In genomic region chr11:65820280-65820679, GRCm38 (mm10) we compare ENCODE assay signal across 9 mouse cellular contexts. TPM values are rescaled to one million over a fixed set of nuclear protein-coding genes. Genes with fewer than 3 reads are reported as not detected.
DNase-seq lines count a peak whose midpoint lies in the region; ATAC-seq and TF ChIP-seq lines count a peak whose summit lies in the region.
"Had no signal": no experiment of that assay in that cellular context is flagged by ENCODE, and none has a peak within 500 bp of the region (broad histone marks: within the 10 kb centered on the region; RNA-seq: fewer than 3 reads in every experiment).

No protein-coding gene starts in this region.

- peak; percentile 85 for TF ChIP-seq CTCF in hindbrain, postnatal 0 days (IDR thresholded peaks at IDR 0.05; ENCODE audit: low read depth)

- H3K4me2 ChIP-seq in hindbrain, postnatal 0 days (ENCODE audit: low read depth, low read length), result no peak overlapping the region
- no peak overlapping the region for H3K4me2 ChIP-seq in hindbrain, embryonic 13.5 days
- no peak overlapping the region for H3K4me2 ChIP-seq in forebrain, embryonic 14.5 days (ENCODE audit: low read length)
- H3K4me2 ChIP-seq: embryonic facial prominence, embryonic 12.5 days had no signal

- H3K4me1 ChIP-seq in hindbrain, postnatal 0 days (ENCODE audit: insufficient read depth, low read length), result no peaks in the 10 kb centered on the region
- H3K4me1 ChIP-seq in hindbrain, embryonic 13.5 days (replicated peaks), result peaks cover 5% of the 10 kb centered on the region
- H3K4me1 ChIP-seq in forebrain, embryonic 14.5 days (ENCODE audit: control insufficient read depth, insufficient read depth, low read length), result peaks cover 3% of the 10 kb centered on the region; the same call in 1 of the 2 replicates

- no peak overlapping the region for H3K27ac ChIP-seq in hindbrain, postnatal 0 days
- H3K27ac ChIP-seq in hindbrain, embryonic 13.5 days, result no peak overlapping the region
- H3K27ac ChIP-seq in forebrain, embryonic 14.5 days (ENCODE audit: low read depth, low read length), result no peak overlapping the region
- H3K27ac ChIP-seq: embryonic facial prominence, embryonic 12.5 days had no signal

- H3K9ac ChIP-seq in hindbrain, postnatal 0 days (replicated peaks; ENCODE audit: low read length), result no peak overlapping the region
- H3K9ac ChIP-seq in hindbrain, embryonic 13.5 days, result no peak overlapping the region
- no peak overlapping the region for H3K9ac ChIP-seq in forebrain, embryonic 14.5 days (ENCODE audit: low read length)
- H3K9ac ChIP-seq: embryonic facial prominence, embryonic 12.5 days had no signal

- H3K9me3 ChIP-seq in hindbrain, postnatal 0 days (ENCODE audit: low read length), result no peaks in the 10 kb centered on the region
- H3K9me3 ChIP-seq in hindbrain, embryonic 13.5 days, result no peaks in the 10 kb centered on the region
- no peaks in the 10 kb centered on the region for H3K9me3 ChIP-seq in forebrain, embryonic 14.5 days (replicated peaks; ENCODE audit: control insufficient read depth, low read length)
- H3K9me3 ChIP-seq: embryonic facial prominence, embryonic 12.5 days had no signal

- WGBS in hindbrain, postnatal 0 days, result 67% methylated on average over 5 of the region's 5 CpGs
- WGBS in hindbrain, embryonic 13.5 days, result 75% methylated on average over 5 of the region's 5 CpGs
- 66% methylated on average over 5 of the region's 5 CpGs for WGBS in forebrain, embryonic 14.5 days

- no peak overlapping the region for H3K4me3 ChIP-seq in hindbrain, postnatal 0 days (ENCODE audit: low read length)
- no peak overlapping the region for H3K4me3 ChIP-seq in hindbrain, embryonic 13.5 days
- no peak overlapping the region for H3K4me3 ChIP-seq in forebrain, embryonic 14.5 days (ENCODE audit: low read depth, low read length)
- H3K4me3 ChIP-seq: embryonic facial prominence, embryonic 12.5 days had no signal

- peak; percentile 56; the same call in 1 of the 2 replicates for ATAC-seq in hindbrain, postnatal 0 days
- ATAC-seq in hindbrain, embryonic 13.5 days (ENCODE audit: low FRiP score), result no peak; the same call in 1 of the 2 replicates
- peak; percentile 54 for ATAC-seq in forebrain, embryonic 14.5 days
- ATAC-seq in megakaryocyte-erythroid progenitor cell, adult 5-6 weeks (replicated peaks; ENCODE audit: low FRiP score, low TSS enrichment, poor library complexity, severe bottlenecking), result peak; percentile 36; the same call in 1 of the 2 replicates
- no peak for ATAC-seq in erythroid progenitor cell, adult 5-6 weeks (replicated peaks; ENCODE audit: low FRiP score, poor library complexity, severe bottlenecking)

- DNase-seq in hindbrain, postnatal 0 days (ENCODE audit: low spot score), result peak; percentile 74
- DNase-seq in ES-CJ7 (ENCODE audit: low read depth, low spot score), result peak; percentile 35
- peak; percentile 63 for DNase-seq in forebrain, embryonic 14.5 days (ENCODE audit: low spot score)
- no peak for DNase-seq in adrenal gland, postnatal 14 days
- no peak for DNase-seq in cerebellum, adult 11 months

- H3K36me3 ChIP-seq in hindbrain, postnatal 0 days (ENCODE audit: insufficient read depth, low read length), result peaks cover 16% of the 10 kb centered on the region
- peaks cover 59% of the 10 kb centered on the region for H3K36me3 ChIP-seq in hindbrain, embryonic 13.5 days
- peaks cover 42% of the 10 kb centered on the region for H3K36me3 ChIP-seq in forebrain, embryonic 14.5 days (ENCODE audit: control insufficient read depth, insufficient read depth, low read length)

- H3K27me3 ChIP-seq in hindbrain, postnatal 0 days (ENCODE audit: insufficient read depth, low read length), result no peaks in the 10 kb centered on the region
- H3K27me3 ChIP-seq in hindbrain, embryonic 13.5 days, result no peaks in the 10 kb centered on the region
- no peaks in the 10 kb centered on the region for H3K27me3 ChIP-seq in forebrain, embryonic 14.5 days (replicated peaks; ENCODE audit: control insufficient read depth, insufficient read depth, low read length)
- H3K27me3 ChIP-seq: embryonic facial prominence, embryonic 12.5 days had no signal

RNA-seq across cellular contexts. Expression of gene Zkscan6, which starts 13.3 kb away (rescaled TPM):
- 10.0 and 11.5 TPM in 2 replicates for total RNA-seq in hindbrain, postnatal 0 days (2014; rRNA removed)
- 11.1 and 11.8 TPM in 2 replicates for polyA plus RNA-seq in hindbrain, postnatal 0 days (2015; fragmentation: Nextera tagmentation; extraction: Ambion mirVana)
- polyA plus RNA-seq in hindbrain, embryonic 13.5 days (2015; fragmentation: Nextera tagmentation; extraction: Ambion mirVana), result 19.8 and 21.7 TPM in 2 replicates
- 22.3 and 22.7 TPM in 2 replicates for polyA plus RNA-seq in forebrain, embryonic 14.5 days (2014; fragmentation: Nextera tagmentation; extraction: Ambion mirVana)
- total RNA-seq in megakaryocyte-erythroid progenitor cell, adult 5-6 weeks (2014; fragmentation: Nextera tagmentation), result 9.2 and 12.4 TPM in 2 replicates
- 12.6 and 24.9 TPM in 2 replicates for total RNA-seq in megakaryocyte-erythroid progenitor cell, adult 5-6 weeks (2017)
- 0.42 and 1.8 TPM in 2 replicates for total RNA-seq in erythroid progenitor cell, adult 5-6 weeks (2015; ENCODE audit: low replicate concordance)
- total RNA-seq in erythroid progenitor cell, adult 5-6 weeks (2017; ENCODE audit: low replicate concordance), result 2.6 and 5.4 TPM in 2 replicates
- 12.3 and 12.9 TPM in 2 replicates for total RNA-seq in adrenal gland, postnatal 14 days (2021)

RNA-seq across cellular contexts. Expression of gene Map2k4, which starts 32.2 kb away (rescaled TPM):
- 116 and 127 TPM in 2 replicates for total RNA-seq in hindbrain, postnatal 0 days (2014; rRNA removed)
- 113 and 116 TPM in 2 replicates for polyA plus RNA-seq in hindbrain, postnatal 0 days (2015; fragmentation: Nextera tagmentation; extraction: Ambion mirVana)
- polyA plus RNA-seq in hindbrain, embryonic 13.5 days (2015; fragmentation: Nextera tagmentation; extraction: Ambion mirVana), result 77.5 and 82.0 TPM in 2 replicates
- polyA plus RNA-seq in forebrain, embryonic 14.5 days (2014; fragmentation: Nextera tagmentation; extraction: Ambion mirVana), result 85.2 and 96.7 TPM in 2 replicates
- total RNA-seq in megakaryocyte-erythroid progenitor cell, adult 5-6 weeks (2014; fragmentation: Nextera tagmentation), result 47.4 and 49.6 TPM in 2 replicates
- 38.1 and 39.3 TPM in 2 replicates for total RNA-seq in megakaryocyte-erythroid progenitor cell, adult 5-6 weeks (2017)
- total RNA-seq in erythroid progenitor cell, adult 5-6 weeks (2015; ENCODE audit: low replicate concordance), result 27.8 and 31.0 TPM in 2 replicates
- total RNA-seq in erythroid progenitor cell, adult 5-6 weeks (2017; ENCODE audit: low replicate concordance), result 20.7 and 30.2 TPM in 2 replicates
- total RNA-seq in adrenal gland, postnatal 14 days (2021), result 45.6 and 47.5 TPM in 2 replicates

Comparison
In these comparisons a context has a peak if more than half of its experiments do, and no peak if none do; other contexts are left out.
1. ATAC-seq: peak in hindbrain, postnatal 0 days (single experiment), forebrain, embryonic 14.5 days (single experiment) and megakaryocyte-erythroid progenitor cell, adult 5-6 weeks (single experiment); none in hindbrain, embryonic 13.5 days (single experiment) and erythroid progenitor cell, adult 5-6 weeks (single experiment).
2. DNase-seq: peak in hindbrain, postnatal 0 days (single experiment), ES-CJ7 (single experiment) and forebrain, embryonic 14.5 days (single experiment); none in adrenal gland, postnatal 14 days (single experiment) and cerebellum, adult 11 months (single experiment).